Mouse (Mus musculus) embryonic facial prominence, embryonic 14.5 days (tissue): Measurements from ENCODE around the gene Kmt2c. TPM values are rescaled to one million over a fixed set of nuclear protein-coding genes. Genes with fewer than 3 reads are reported as not detected.
"Not testable (repeated sequence)": the region's sequence is repeated elsewhere in the genome, so short reads cannot be mapped to it uniquely, and the experiment has no call there.

Experiments used
- ATAC-seq: fragments of 200-750 bp; cut with Nextera tagmentation; 2 replicates; pipeline ENCODE4 v1.8.0; 2017; ENCODE audit warnings: low read depth, moderate number of reproducible peaks, moderate TSS enrichment
- DNase-seq: peaks from one replicate; pipeline ENCODE4 v3.0.0-alpha.2; 2015; ENCODE audit warnings: low spot score
- H3K27ac ChIP-seq: fragments of 300-500 bp; sonication (generic); replicated peaks from 2 replicates; pipeline ENCODE4 v1.5.1; 2014; ENCODE audit warnings: low read depth, mild to moderate bottlenecking, low read length, moderate library complexity
- H3K27me3 ChIP-seq: fragments of 300-500 bp; sonication (generic); replicated peaks from 2 replicates; pipeline ENCODE4 v1.6.1; 2014; ENCODE audit warnings: low read length; ENCODE audit not compliant: control insufficient read depth, insufficient read depth
- H3K36me3 ChIP-seq: fragments of 300-500 bp; sonication (generic); 2 replicates; pipeline ENCODE4 v1.6.1; 2014; ENCODE audit warnings: low read length, mixed read lengths; ENCODE audit not compliant: control insufficient read depth, insufficient read depth
- H3K4me1 ChIP-seq: fragments of 300-500 bp; sonication (generic); 2 replicates; pipeline ENCODE4 v1.6.1; 2014; ENCODE audit warnings: antibody characterized with exemption, low read length; ENCODE audit not compliant: control insufficient read depth, insufficient read depth
- H3K4me2 ChIP-seq: fragments of 300-500 bp; sonication (generic); 2 replicates; pipeline ENCODE4 v1.6.1; 2014; ENCODE audit warnings: low read depth, mild to moderate bottlenecking, low read length, moderate library complexity, mixed read lengths
- H3K4me3 ChIP-seq: fragments of 300-500 bp; sonication (generic); 2 replicates; pipeline ENCODE4 v1.5.1; 2014; ENCODE audit warnings: low read depth, mild to moderate bottlenecking, low read length
- H3K9ac ChIP-seq: fragments of 300-500 bp; sonication (generic); 2 replicates; pipeline ENCODE4 v1.6.1; 2014; ENCODE audit warnings: low read depth, mild to moderate bottlenecking, low read length, moderate library complexity, mixed read lengths
- H3K9me3 ChIP-seq: fragments of 300-500 bp; sonication (generic); 2 replicates; pipeline ENCODE4 v1.6.1; 2016; ENCODE audit warnings: low read length; ENCODE audit not compliant: control insufficient read depth
- WGBS: fragments of 180-500 bp; shearing (Covaris S2); extraction: QIAGEN DNeasy Blood & Tissue Kit; methylation state at CpG from one replicate; pipeline ENCODE4 v1.1.7; 2014; 5-methylcytosine and 5-hydroxymethylcytosine counted together
- polyA plus RNA-seq: library from polyadenylated mRNA; unstranded; fragments of >200 nt; fragmentation: Nextera tagmentation; extraction: Ambion mirVana; gene quantifications from 2 replicates; pipeline ENCODE4 v1.2.1, GENCODE M21; 2014

Kmt2c gene
- polyA plus RNA-seq, 1 experiment from 2014 or later: 19.9 TPM

DNA sequence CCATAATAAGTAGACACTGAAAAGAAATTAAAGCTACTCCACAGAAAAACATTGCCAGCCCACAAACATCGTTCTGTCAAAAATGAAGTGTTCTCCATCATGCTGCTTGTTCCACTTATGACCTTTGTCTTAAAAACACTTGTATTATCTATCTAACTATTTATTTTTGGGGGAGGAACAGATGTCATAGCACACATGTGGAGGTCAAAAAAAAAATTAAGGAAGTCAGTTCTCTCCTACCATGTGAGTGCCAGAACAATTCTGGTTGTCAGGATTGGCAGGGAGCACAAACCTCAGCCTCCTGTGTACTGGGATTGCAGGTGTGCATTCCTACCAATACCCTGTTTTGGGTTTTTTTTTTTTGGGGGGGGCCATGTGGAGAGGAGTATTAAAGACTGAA lies 36.6 kb downstream of the Kmt2c start:
- Histone ChIP-seq H3K9me3 (no peaks in the 10 kb centered on the region), H3K4me2 (no peak overlapping the region), H3K36me3 (peaks cover 11% of the 10 kb centered on the region; the same call in 1 of the 2 replicates), H3K4me3 (no peak overlapping the region), H3K9ac (no peak overlapping the region), H3K27me3 (no peaks in the 10 kb centered on the region), H3K4me1 (no peaks in the 10 kb centered on the region), H3K27ac (no peak overlapping the region)
- ATAC-seq (no peak), DNase-seq (no peak)
- 91% methylated on average over 1 of the region's 1 CpGs for WGBS

- H3K27ac ChIP-seq, DNase-seq, H3K4me2 ChIP-seq, H3K4me3 ChIP-seq, H3K27me3 ChIP-seq, ATAC-seq, H3K4me1 ChIP-seq, H3K36me3 ChIP-seq, H3K9me3 ChIP-seq, H3K9ac ChIP-seq: not testable (repeated sequence)
Observed at GRCm38 (mm10) chr5:25455432-25455831, 43.2 kb downstream of the Kmt2c start.

GRCm38 (mm10) chr5:25452691-25453090 lies 45.9 kb downstream of the Kmt2c start:
- ATAC-seq: no peak
- Histone ChIP-seq H3K9me3 (no peaks in the 10 kb centered on the region), H3K27ac (no peak overlapping the region), H3K36me3 (no peaks in the 10 kb centered on the region), H3K4me1 (no peaks in the 10 kb centered on the region), H3K27me3 (no peaks in the 10 kb centered on the region), H3K4me3 (no peak overlapping the region), H3K4me2 (no peak overlapping the region), H3K9ac (no peak overlapping the region)
- no peak for DNase-seq
- WGBS: 67% methylated on average over 2 of the region's 2 CpGs

DNA sequence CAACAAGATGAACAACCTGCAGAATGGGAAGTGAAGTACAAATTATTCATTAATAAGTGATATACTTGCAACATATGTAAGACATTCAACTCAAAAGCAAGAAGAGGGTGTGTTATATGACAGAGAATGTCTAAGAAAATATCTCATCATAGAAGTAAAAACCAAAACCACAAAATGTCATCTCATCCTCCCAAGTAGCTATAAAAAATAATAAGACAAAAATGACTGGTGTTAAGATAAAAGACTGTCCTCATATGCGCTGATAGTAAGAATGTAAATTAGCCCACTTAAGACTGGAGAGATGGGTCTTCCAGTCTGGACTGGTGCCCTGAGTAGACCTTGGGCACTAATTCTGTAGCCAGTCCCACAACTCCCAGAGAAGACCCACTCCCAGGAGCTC lies 61.1 kb downstream of the Kmt2c start:
- no peak for DNase-seq

DNA sequence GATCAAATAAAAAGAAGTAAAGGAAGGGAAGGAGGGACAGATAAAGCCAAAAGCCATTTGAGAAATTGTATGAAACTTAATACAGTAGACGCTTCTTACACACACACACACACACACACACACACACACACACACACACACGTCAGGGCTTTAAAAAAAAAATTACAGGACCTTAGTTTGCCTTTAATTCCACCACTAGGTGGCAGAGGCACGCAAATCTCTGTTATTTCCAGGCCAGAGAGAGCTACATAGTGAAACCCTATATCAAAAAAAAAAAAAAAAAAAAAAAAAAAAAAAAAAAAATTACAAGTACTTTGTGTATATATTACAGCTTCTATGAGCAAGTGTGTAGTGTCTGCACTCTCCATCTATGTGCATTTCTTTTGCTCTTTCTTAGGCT lies 62.5 kb downstream of the Kmt2c start:
- Histone ChIP-seq H3K4me3 (no peak overlapping the region), H3K9me3 (no peaks in the 10 kb centered on the region), H3K36me3 (no peaks in the 10 kb centered on the region), H3K27me3 (no peaks in the 10 kb centered on the region), H3K9ac (no peak overlapping the region), H3K4me2 (no peak overlapping the region), H3K27ac (no peak overlapping the region), H3K4me1 (no peaks in the 10 kb centered on the region)
- ATAC-seq (peak; percentile 30; the same call in 1 of the 2 replicates), DNase-seq (peak; percentile 80)
- WGBS: 19% methylated on average over 3 of the region's 3 CpGs

More for the DNA sequence above, 61.1 kb downstream of the Kmt2c start:
- Histone ChIP-seq H3K36me3 (peaks cover 2% of the 10 kb centered on the region; the same call in 1 of the 2 replicates), H3K9me3 (no peaks in the 10 kb centered on the region), H3K9ac (no peak overlapping the region), H3K4me3 (no peak overlapping the region), H3K27me3 (no peaks in the 10 kb centered on the region), H3K4me1 (no peaks in the 10 kb centered on the region), H3K4me2 (no peak overlapping the region), H3K27ac (no peak overlapping the region)
- 91% methylated on average over 1 of the region's 1 CpGs for WGBS
- ATAC-seq: no peak

- H3K4me2 ChIP-seq: no peak overlapping the region
- ATAC-seq: no peak
- no peaks in the 10 kb centered on the region for H3K27me3 ChIP-seq
- no peaks in the 10 kb centered on the region for H3K9me3 ChIP-seq
- WGBS: 72% methylated on average over 1 of the region's 1 CpGs
- no peak overlapping the region for H3K9ac ChIP-seq
- DNase-seq: no peak
- no peaks in the 10 kb centered on the region for H3K36me3 ChIP-seq
- no peaks in the 10 kb centered on the region for H3K4me1 ChIP-seq
- no peak overlapping the region; the same call in 1 of the 2 replicates for H3K27ac ChIP-seq
- no peak overlapping the region for H3K4me3 ChIP-seq
Observed at GRCm38 (mm10) chr5:25422576-25422975, 76.0 kb downstream of the Kmt2c start.

DNA sequence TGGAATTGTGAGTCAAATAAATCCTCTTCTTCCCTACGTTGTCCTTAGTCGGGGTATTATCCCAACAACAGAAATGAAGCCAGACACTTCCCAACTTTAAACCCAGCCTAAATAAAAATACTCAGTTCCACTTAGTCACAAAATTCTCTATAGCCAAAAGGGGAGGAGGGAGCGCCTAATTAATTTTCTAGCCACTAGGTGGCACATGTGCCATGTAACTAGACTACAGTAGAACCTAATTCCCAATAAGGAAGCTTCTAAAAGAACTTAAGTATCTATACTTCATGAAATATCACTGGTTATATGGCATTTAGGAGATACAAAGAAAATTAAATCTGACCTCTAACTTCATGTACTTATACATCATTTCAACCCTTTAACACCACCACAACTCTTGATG lies 78.0 kb downstream of the Kmt2c start:
- Histone ChIP-seq H3K9ac (no peak overlapping the region), H3K4me2 (no peak overlapping the region), H3K4me3 (no peak overlapping the region), H3K27me3 (no peaks in the 10 kb centered on the region), H3K27ac (no peak overlapping the region), H3K36me3 (no peaks in the 10 kb centered on the region), H3K4me1 (no peaks in the 10 kb centered on the region), H3K9me3 (no peaks in the 10 kb centered on the region)
- WGBS: 47% methylated on average over 3 of the region's 3 CpGs
- DNase-seq (peak; percentile 50), ATAC-seq (no peak)

- no peaks in the 10 kb centered on the region for H3K4me1 ChIP-seq
- DNase-seq: no peak
Observed at GRCm38 (mm10) chr5:25415382-25415781, 83.2 kb downstream of the Kmt2c start.

GRCm38 (mm10) chr5:25396727-25397126 lies 101.9 kb downstream of the Kmt2c start:
- no peak overlapping the region for H3K27ac ChIP-seq
- WGBS: 92% methylated on average over 2 of the region's 2 CpGs
- no peak overlapping the region for H3K4me3 ChIP-seq
- H3K27me3 ChIP-seq: no peaks in the 10 kb centered on the region
- H3K4me2 ChIP-seq: no peak overlapping the region
- H3K4me1 ChIP-seq: no peaks in the 10 kb centered on the region
- no peaks in the 10 kb centered on the region for H3K9me3 ChIP-seq
- no peak for ATAC-seq
- H3K9ac ChIP-seq: no peak overlapping the region
- DNase-seq: no peak
- peaks cover 27% of the 10 kb centered on the region for H3K36me3 ChIP-seq

More at GRCm38 (mm10) chr5:25415382-25415781, 83.2 kb downstream of the Kmt2c start:
- no peak for ATAC-seq
- Histone ChIP-seq H3K36me3 (peaks cover 11% of the 10 kb centered on the region), H3K9me3 (no peaks in the 10 kb centered on the region), H3K4me3 (no peak overlapping the region), H3K9ac (no peak overlapping the region), H3K27ac (no peak overlapping the region), H3K4me2 (no peak overlapping the region), H3K27me3 (no peaks in the 10 kb centered on the region)
